Mouse (Mus musculus) heart, embryonic 12.5 days (tissue): ENCODE results near the gene Cd3e. TPM values are rescaled to one million over a fixed set of nuclear protein-coding genes. Genes with fewer than 3 reads are reported as not detected.
A peak's percentile ranks its signal among the peaks of the same experiment; 100 is the strongest.
"Not testable (repeated sequence)": the region's sequence is repeated elsewhere in the genome, so short reads cannot be mapped to it uniquely, and the experiment has no call there.

Experiments used
- ATAC-seq: fragments of 200-750 bp; cut with Nextera tagmentation; 2 replicates; pipeline ENCODE4 v1.8.0; 2017; ENCODE audit warnings: moderate TSS enrichment, moderate library complexity; ENCODE audit not compliant: insufficient number of reproducible peaks, low FRiP score
- H3K27ac ChIP-seq: fragments of 300-500 bp; sonication (generic); 2 replicates; pipeline ENCODE4 v1.5.1; 2016; ENCODE audit warnings: mild to moderate bottlenecking, moderate library complexity; ENCODE audit not compliant: poor library complexity, severe bottlenecking
- H3K27me3 ChIP-seq: fragments of 300-500 bp; sonication (generic); replicated peaks from 2 replicates; pipeline ENCODE4 v1.6.1; 2016; ENCODE audit warnings: mild to moderate bottlenecking, moderate library complexity
- H3K36me3 ChIP-seq: fragments of 300-500 bp; sonication (generic); 2 replicates; pipeline ENCODE4 v1.6.1; 2016; ENCODE audit warnings: mild to moderate bottlenecking, moderate library complexity
- H3K4me1 ChIP-seq: fragments of 300-500 bp; sonication (generic); replicated peaks from 2 replicates; pipeline ENCODE4 v1.6.1; 2016; ENCODE audit warnings: mild to moderate bottlenecking
- H3K4me2 ChIP-seq: fragments of 300-500 bp; sonication (generic); 2 replicates; pipeline ENCODE4 v1.6.1; 2016; ENCODE audit warnings: mild to moderate bottlenecking, moderate library complexity
- H3K4me3 ChIP-seq: fragments of 300-500 bp; sonication (generic); 2 replicates; pipeline ENCODE4 v1.5.1; 2016; ENCODE audit warnings: mild to moderate bottlenecking
- H3K9ac ChIP-seq: fragments of 300-500 bp; sonication (generic); 2 replicates; pipeline ENCODE4 v1.6.1; 2016; ENCODE audit warnings: mild to moderate bottlenecking, moderate library complexity
- H3K9me3 ChIP-seq: fragments of 300-500 bp; sonication (generic); replicated peaks from 2 replicates; pipeline ENCODE4 v1.6.1; 2016; ENCODE audit warnings: mild to moderate bottlenecking, moderate library complexity
- WGBS: fragments of 180-500 bp; shearing (Covaris S2); methylation state at CpG from one replicate; pipeline ENCODE4 v1.1.7; 2016; 5-methylcytosine and 5-hydroxymethylcytosine counted together
- polyA plus RNA-seq: library from polyadenylated mRNA; unstranded; fragments of >200 nt; fragmentation: Nextera tagmentation; extraction: Ambion mirVana; gene quantifications from 2 replicates; pipeline ENCODE4 v1.2.1, GENCODE M21; 2016

The Cd3e gene
- polyA plus RNA-seq, 1 experiment from 2014 or later = not detected

- no peak overlapping the region for H3K4me2 ChIP-seq
- H3K4me1 ChIP-seq = no peaks in the 10 kb centered on the region
- 70% methylated on average over 7 of the region's 7 CpGs for WGBS
- H3K27ac ChIP-seq = no peak overlapping the region
- H3K27me3 ChIP-seq = peaks cover 28% of the 10 kb centered on the region
- no peak overlapping the region for H3K4me3 ChIP-seq
- no peaks in the 10 kb centered on the region for H3K9me3 ChIP-seq
- no peak for ATAC-seq
- no peaks in the 10 kb centered on the region for H3K36me3 ChIP-seq
- H3K9ac ChIP-seq = no peak overlapping the region
Observed at GRCm38 (mm10) chr9:44979806-44980205, 29.6 kb downstream of the Cd3e start.

GRCm38 (mm10) chr9:44977813-44978212 lies 31.6 kb downstream of the Cd3e start:
- H3K27me3 ChIP-seq = peaks cover 43% of the 10 kb centered on the region
- H3K4me1 ChIP-seq = no peaks in the 10 kb centered on the region
- no peak overlapping the region for H3K4me2 ChIP-seq
- no peaks in the 10 kb centered on the region for H3K36me3 ChIP-seq
- no peaks in the 10 kb centered on the region for H3K9me3 ChIP-seq
- 49% methylated on average over 6 of the region's 6 CpGs for WGBS
- no peak overlapping the region for H3K9ac ChIP-seq
- no peak overlapping the region for H3K27ac ChIP-seq
- ATAC-seq = no peak
- no peak overlapping the region for H3K4me3 ChIP-seq

GRCm38 (mm10) chr9:44969450-44969849 lies 40.0 kb downstream of the Cd3e start:
- Histone ChIP-seq H3K27ac (no peak overlapping the region), H3K27me3 (peaks cover 24% of the 10 kb centered on the region), H3K4me2 (no peak overlapping the region), H3K9ac (no peak overlapping the region), H3K9me3 (no peaks in the 10 kb centered on the region), H3K36me3 (no peaks in the 10 kb centered on the region), H3K4me1 (peaks cover 9% of the 10 kb centered on the region), H3K4me3 (no peak overlapping the region)
- 49% methylated on average over 1 of the region's 1 CpGs for WGBS
- ATAC-seq = no peak

GRCm38 (mm10) chr9:44967763-44968162 lies 41.7 kb downstream of the Cd3e start:
- H3K27ac ChIP-seq, ATAC-seq, H3K9me3 ChIP-seq, H3K36me3 ChIP-seq, H3K4me3 ChIP-seq, H3K9ac ChIP-seq, H3K4me2 ChIP-seq: not testable (repeated sequence)
- 77% methylated on average over 5 of the region's 5 CpGs for WGBS
- H3K27me3 ChIP-seq = peaks cover 11% of the 10 kb centered on the region
- peaks cover 14% of the 10 kb centered on the region for H3K4me1 ChIP-seq

- Histone ChIP-seq H3K4me2 (no peak overlapping the region), H3K4me1 (peaks cover 14% of the 10 kb centered on the region), H3K27me3 (peaks cover 11% of the 10 kb centered on the region), H3K27ac (no peak overlapping the region), H3K36me3 (peaks cover 9% of the 10 kb centered on the region), H3K9ac (no peak overlapping the region), H3K9me3 (no peaks in the 10 kb centered on the region), H3K4me3 (no peak overlapping the region)
- 19% methylated on average over 3 of the region's 3 CpGs for WGBS
- no peak for ATAC-seq
Observed at GRCm38 (mm10) chr9:44966815-44967242, 42.6 kb downstream of the Cd3e start.

GRCm38 (mm10) chr9:44965833-44966466 lies 43.5 kb downstream of the Cd3e start:
- Histone ChIP-seq H3K9me3 (no peaks in the 10 kb centered on the region), H3K4me2 (peak overlapping the region; percentile 77), H3K9ac (peak overlapping the region; percentile 54), H3K4me3 (peak overlapping the region; percentile 81), H3K27ac (no peak overlapping the region), H3K36me3 (peaks cover 14% of the 10 kb centered on the region), H3K27me3 (peaks cover 9% of the 10 kb centered on the region), H3K4me1 (peaks cover 14% of the 10 kb centered on the region)
- 12% methylated on average over 10 of the region's 10 CpGs for WGBS
- peak; percentile 34 for ATAC-seq

GRCm38 (mm10) chr9:44965126-44965832 lies 44.1 kb downstream of the Cd3e start, which contains the start of gene Ube4a:
TSS of gene Ube4a (minus strand) at chr9:44965600.
- H3K4me2 ChIP-seq = peak within 1 kb of the TSS; percentile 97
- H3K27me3 ChIP-seq = peaks cover 4% of the 10 kb centered on the region
- peak; percentile 96 for ATAC-seq
- peaks cover 18% of the 10 kb centered on the region for H3K36me3 ChIP-seq
- peak within 1 kb of the TSS; percentile 85 for H3K9ac ChIP-seq
- H3K27ac ChIP-seq = no peak within 1 kb of the TSS
- no peaks in the 10 kb centered on the region for H3K9me3 ChIP-seq
- peak within 1 kb of the TSS; percentile 81 for H3K4me3 ChIP-seq
- peaks cover 14% of the 10 kb centered on the region for H3K4me1 ChIP-seq
- WGBS = under 1% methylated on average over 39 of the region's 39 CpGs

GRCm38 (mm10) chr9:44954432-44954831 lies 55.0 kb downstream of the Cd3e start:
- 85% methylated on average over 3 of the region's 3 CpGs for WGBS
- H3K9me3 ChIP-seq = no peaks in the 10 kb centered on the region
- no peak for ATAC-seq
- H3K4me3 ChIP-seq = no peak overlapping the region
- H3K27ac ChIP-seq = no peak overlapping the region
- no peaks in the 10 kb centered on the region for H3K4me1 ChIP-seq
- no peaks in the 10 kb centered on the region for H3K27me3 ChIP-seq
- H3K9ac ChIP-seq = no peak overlapping the region
- no peak overlapping the region for H3K4me2 ChIP-seq
- peaks cover 73% of the 10 kb centered on the region for H3K36me3 ChIP-seq

Other genes with a start within 250 kb of the Cd3e start
- gene Arcn1, start 241.8 kb downstream of the Cd3e start, polyA plus RNA-seq = 151 and 160 TPM in 2 replicates
- gene Ift46, start 241.7 kb downstream of the Cd3e start, polyA plus RNA-seq = 63.1 and 71.9 TPM in 2 replicates
- 2.2 and 2.4 TPM in 2 replicates for gene Tmem25, start 210.3 kb downstream of the Cd3e start, polyA plus RNA-seq
- not detected in 2 replicates for gene Ttc36, start 206.6 kb downstream of the Cd3e start, polyA plus RNA-seq
- gene Kmt2a, start 128.3 kb downstream of the Cd3e start, polyA plus RNA-seq = 11.9 and 12.0 TPM in 2 replicates
- gene Atp5l, start 88.9 kb downstream of the Cd3e start, polyA plus RNA-seq = 924 and 963 TPM in 2 replicates
- 18.9 and 21.6 TPM in 2 replicates for gene Ube4a, start 44.0 kb downstream of the Cd3e start, polyA plus RNA-seq
- gene Cd3g, start 29.2 kb downstream of the Cd3e start, polyA plus RNA-seq = 0.35 TPM in 1 of 2 replicates, not detected in the other
- gene Cd3d, start 27.8 kb downstream of the Cd3e start, polyA plus RNA-seq = not detected in 2 replicates
- 0.92 and 0.96 TPM in 2 replicates for gene Mpzl2, start 30.2 kb upstream of the Cd3e start, polyA plus RNA-seq
- gene Mpzl3, start 45.6 kb upstream of the Cd3e start, polyA plus RNA-seq = 2.1 and 2.2 TPM in 2 replicates
- 0.42 and 0.51 TPM in 2 replicates for gene Jaml, start 69.6 kb upstream of the Cd3e start, polyA plus RNA-seq
- 1.2 and 2.1 TPM in 2 replicates for gene Scn2b, start 108.2 kb upstream of the Cd3e start, polyA plus RNA-seq
- gene Scn4b, start 128.8 kb upstream of the Cd3e start, polyA plus RNA-seq = 0.62 and 0.91 TPM in 2 replicates
- not detected in 2 replicates for gene BC049352, start 172.4 kb upstream of the Cd3e start, polyA plus RNA-seq
- not detected in 2 replicates for gene Tmprss4, start 194.5 kb upstream of the Cd3e start, polyA plus RNA-seq